Mouse (Mus musculus) liver, adult 2 months (tissue): ENCODE results near the gene Slc35f5.

Experiments used
- CTCF ChIP-seq: fragments of 200-500 bp; IDR thresholded peaks from 2 replicates; pipeline ENCODE4 v1.5.1; 2011; ENCODE audit warnings: low read depth, low read length, control low read depth
- POLR2A ChIP-seq: fragments of 200-500 bp; IDR thresholded peaks from 2 replicates; pipeline ENCODE4 v1.6.1; 2011; ENCODE audit warnings: low read length, control low read depth; ENCODE audit not compliant: insufficient read depth; ENCODE audit errors: extremely low read depth

DNA sequence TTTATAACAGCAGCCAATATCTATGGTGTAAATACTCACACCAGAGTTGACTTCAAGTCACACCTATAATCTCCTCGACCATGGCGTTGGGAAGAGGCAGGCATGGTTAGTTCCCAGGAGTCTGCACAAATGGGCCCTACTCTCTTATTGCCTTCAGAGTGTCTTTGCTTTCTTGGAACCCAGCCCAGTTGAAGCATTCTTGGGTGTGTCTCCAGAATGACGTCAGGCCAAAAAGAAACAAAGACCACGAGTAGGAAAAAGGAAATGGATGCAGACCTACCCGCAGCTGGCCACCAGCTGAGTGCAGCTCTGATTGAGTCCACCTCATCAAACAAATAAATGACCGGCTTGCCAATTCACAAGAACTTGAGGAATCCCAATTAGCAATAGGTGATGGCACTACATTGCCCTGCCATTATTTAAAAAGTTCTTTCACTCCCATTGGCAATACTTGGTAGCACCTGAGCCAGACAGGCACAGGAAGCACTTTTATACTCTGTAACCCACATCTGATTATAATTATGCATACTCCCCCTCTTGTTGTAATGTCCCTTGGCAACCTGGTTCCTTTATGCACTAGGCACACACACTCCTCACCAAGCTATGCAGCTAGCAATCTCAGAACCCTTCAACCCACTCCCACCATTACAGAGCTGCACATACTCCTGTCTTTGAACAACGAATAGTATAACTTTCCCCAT lies 34.3 kb upstream of the Slc35f5 start:
- TF ChIP-seq POLR2A (no peak), CTCF (no peak)
